Mouse (Mus musculus): ENCODE results near the gene Fam168b.

DNA sequence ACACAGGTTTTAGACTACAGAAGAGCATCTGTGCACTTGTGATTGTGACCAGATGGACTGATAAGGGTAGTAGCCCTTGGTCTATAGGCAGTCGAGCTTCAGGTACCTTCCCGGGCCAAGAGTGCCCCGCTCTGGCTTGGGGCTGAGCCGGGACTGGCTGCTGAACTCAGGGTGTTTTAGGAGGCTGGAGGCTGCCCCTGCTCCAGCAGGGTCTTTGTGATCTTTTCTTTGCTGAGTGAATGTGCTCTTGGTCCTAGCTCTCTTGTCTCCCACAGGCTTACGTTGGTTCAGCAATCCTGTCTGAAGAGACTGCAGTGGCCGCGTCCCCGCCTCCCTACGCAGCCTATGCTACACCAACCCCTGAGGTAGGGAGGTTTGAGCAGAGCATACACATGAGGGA is 23.0 kb upstream of the Fam168b start:
- TF ChIP-seq POLR2A (IDR thresholded peaks at IDR 0.05; ENCODE audit: insufficient read length, low read depth), result no peak
- TF ChIP-seq E2F4 (IDR thresholded peaks at IDR 0.05; ENCODE audit: insufficient read depth), result no peak
- TF ChIP-seq MYOG (IDR thresholded peaks at IDR 0.05; ENCODE audit: control insufficient read depth in 1 of 3, insufficient read depth in 1 of 3, insufficient read length in 2 of 3, low read depth in 2 of 3), result no peak
- TF ChIP-seq TCF12 (IDR thresholded peaks at IDR 0.05; ENCODE audit: insufficient read depth, poor library complexity, severe bottlenecking), result no peak
- TF ChIP-seq POLR2AphosphoS2 (IDR thresholded peaks at IDR 0.05; ENCODE audit: insufficient read length, low read depth), result no peak
- no peak for TF ChIP-seq MAX (IDR thresholded peaks at IDR 0.05; ENCODE audit: low read depth)
- TF ChIP-seq CEBPB (IDR thresholded peaks at IDR 0.05; ENCODE audit: insufficient read depth, poor library complexity, severe bottlenecking), result no peak
- TF ChIP-seq MYOD1 (IDR thresholded peaks at IDR 0.05; ENCODE audit: control insufficient read depth in 1 of 3, insufficient read length in 2 of 3, low read depth in 2 of 3), result no peak
- no peak for TF ChIP-seq USF1 (IDR thresholded peaks at IDR 0.05; ENCODE audit: low read depth)
- no peak for TF ChIP-seq REST (IDR thresholded peaks at IDR 0.05; ENCODE audit: insufficient read depth, insufficient read length)
- no peak for TF ChIP-seq SRF (IDR thresholded peaks at IDR 0.05; ENCODE audit: control insufficient read depth, insufficient read length, low read depth)

Data from myocyte (in vitro differentiated cells).